11 mouse cellular contexts compared by ENCODE assay signal in genomic region chr10:52264162-52264561, GRCm38 (mm10).
"Had no signal": no experiment of that assay in that cellular context is flagged by ENCODE, and none has a peak within 500 bp of the region (broad histone marks: within the 10 kb centered on the region; RNA-seq: fewer than 3 reads in every experiment).

No protein-coding gene starts in this region.

- H3K4me2 ChIP-seq: liver, embryonic 13.5 days; midbrain, embryonic 11.5 days had no signal

- H3K9me3 ChIP-seq: liver, embryonic 13.5 days had no signal

- H3K27ac ChIP-seq: liver, embryonic 13.5 days had no signal

- H3K27me3 ChIP-seq: liver, embryonic 13.5 days had no signal

- ATAC-seq: inflammation-experienced regulatory T-cells, adult 6 months; intestine, embryonic 16.5 days had no signal

- H3K4me3 ChIP-seq: liver, embryonic 13.5 days had no signal

- H3K9ac ChIP-seq: liver, embryonic 13.5 days had no signal

- DNase-seq: layer of hippocampus, adult 9-11 months; liver, embryonic 13.5 days; lung, adult 2 months; lung, postnatal 14 days; lung, postnatal 4 days; midbrain, embryonic 14.5 days; thymus, adult 18-20 months; thymus, postnatal 36 days had no signal
